Mouse (Mus musculus): ENCODE measurements around the gene Tmem131.

Gene Tmem131

GRCm38 (mm10) chr1:36938801-36939286 lies 4.6 kb downstream of the Tmem131 start:
- no peak for DNase-seq (ENCODE audit: low read depth, low spot score)

GRCm38 (mm10) chr1:36938348-36938747 lies 5.1 kb downstream of the Tmem131 start:
- no peak for DNase-seq (ENCODE audit: low read depth, low spot score)

- no peak for DNase-seq (ENCODE audit: low read depth, low spot score)
Observed at GRCm38 (mm10) chr1:36937648-36938047, 5.8 kb downstream of the Tmem131 start.

- DNase-seq (ENCODE audit: low read depth, low spot score), result no peak
Observed at GRCm38 (mm10) chr1:36937015-36937414, 6.5 kb downstream of the Tmem131 start.

GRCm38 (mm10) chr1:36936567-36936966 lies 6.9 kb downstream of the Tmem131 start:
- no peak for DNase-seq (ENCODE audit: low read depth, low spot score)

GRCm38 (mm10) chr1:36934778-36935177 lies 8.7 kb downstream of the Tmem131 start:
- no peak for DNase-seq (ENCODE audit: low read depth, low spot score)

- no peak for DNase-seq (ENCODE audit: low read depth, low spot score)
Observed at GRCm38 (mm10) chr1:36933965-36934585, 9.4 kb downstream of the Tmem131 start.

- DNase-seq (ENCODE audit: low read depth, low spot score), result no peak
Observed at GRCm38 (mm10) chr1:36932231-36932630, 11.2 kb downstream of the Tmem131 start.

GRCm38 (mm10) chr1:36930911-36931310 lies 12.6 kb downstream of the Tmem131 start:
- DNase-seq (ENCODE audit: low read depth, low spot score), result no peak

GRCm38 (mm10) chr1:36929996-36930395 lies 13.5 kb downstream of the Tmem131 start:
- no peak for DNase-seq (ENCODE audit: low read depth, low spot score)

- no peak for DNase-seq (ENCODE audit: low read depth, low spot score)
Observed at GRCm38 (mm10) chr1:36928357-36929330, 14.8 kb downstream of the Tmem131 start.

- no peak for DNase-seq (ENCODE audit: low read depth, low spot score)
Observed at GRCm38 (mm10) chr1:36927569-36927968, 15.9 kb downstream of the Tmem131 start.

GRCm38 (mm10) chr1:36926738-36927137 lies 16.7 kb downstream of the Tmem131 start:
- no peak for DNase-seq (ENCODE audit: low read depth, low spot score)

GRCm38 (mm10) chr1:36926246-36926645 lies 17.2 kb downstream of the Tmem131 start:
- DNase-seq (ENCODE audit: low read depth, low spot score), result no peak

- no peak for DNase-seq (ENCODE audit: low read depth, low spot score)
Observed at GRCm38 (mm10) chr1:36925781-36926180, 17.7 kb downstream of the Tmem131 start.

GRCm38 (mm10) chr1:36924853-36925252 lies 18.6 kb downstream of the Tmem131 start:
- no peak for DNase-seq (ENCODE audit: low read depth, low spot score)

GRCm38 (mm10) chr1:36923911-36924310 lies 19.6 kb downstream of the Tmem131 start:
- no peak for DNase-seq (ENCODE audit: low read depth, low spot score)

GRCm38 (mm10) chr1:36922623-36923421 lies 20.6 kb downstream of the Tmem131 start:
- DNase-seq (ENCODE audit: low read depth, low spot score), result no peak

GRCm38 (mm10) chr1:36921614-36922393 lies 21.7 kb downstream of the Tmem131 start:
- no peak for DNase-seq (ENCODE audit: low read depth, low spot score)

GRCm38 (mm10) chr1:36920726-36921125 lies 22.7 kb downstream of the Tmem131 start:
- no peak for DNase-seq (ENCODE audit: low read depth, low spot score)

- DNase-seq (ENCODE audit: low read depth, low spot score), result no peak
Observed at GRCm38 (mm10) chr1:36920154-36920716, 23.2 kb downstream of the Tmem131 start.

Measured in brain, embryonic 18.5 days (tissue).